Mouse (Mus musculus) G1E (cell line): ENCODE results near the gene Rtp4.

Source experiments
- CTCF ChIP-seq: IDR thresholded peaks from 2 replicates; pipeline ENCODE4 v1.5.1; 2012; ENCODE audit warnings: low read depth, low read length, inconsistent platforms, mixed read lengths
- GATA1 ChIP-seq: IDR thresholded peaks from 2 replicates; pipeline ENCODE4 v1.6.1; 2012; ENCODE audit warnings: borderline replicate concordance, low read length, inconsistent platforms, mixed read lengths
- GATA2 ChIP-seq: IDR thresholded peaks from 2 replicates; pipeline ENCODE4 v1.6.1; 2012; ENCODE audit warnings: low read depth, low read length, inconsistent platforms, borderline replicate concordance
- TAL1 ChIP-seq: conservative IDR thresholded peaks from 2 replicates; pipeline ENCODE4 v1.6.1; 2012; ENCODE audit warnings: low read depth, low read length, inconsistent platforms, mixed read lengths

- TF ChIP-seq CTCF (no peak), TAL1 (no peak), GATA1 (no peak), GATA2 (no peak)
Measured at GRCm38 (mm10) chr16:23502478-23502877, 17.6 kb upstream of the Rtp4 start.
